Mouse (Mus musculus) lung, adult 10 weeks (tissue): ENCODE measurements around the gene Fignl1. TPM values are rescaled to one million over a fixed set of nuclear protein-coding genes. Genes with fewer than 3 reads are reported as not detected.

ENCODE experiments used
- polyA plus RNA-seq: library from polyadenylated mRNA; stranded (reverse); fragments of 350-450 nt; fragmentation: Illumina TruSeq; extraction: RNeasy Lipid Tissue Mini Kit (QIAGEN cat#74804); gene quantifications from one replicate; pipeline ENCODE4 v1.2.3, GENCODE M21; 2014; ENCODE audit warnings: low read depth, low replicate concordance; ENCODE audit not compliant: insufficient read depth

The Fignl1 gene
- 1.2 TPM for polyA plus RNA-seq

GRCm38 (mm10) chr11:11808820-11809403, at the start of gene Fignl1:
Gene Fignl1 (minus strand): TSS chr11:11808962.

Other genes with a start within 250 kb of the Fignl1 start
- not detected for gene 4930512M02Rik, start 181.1 kb downstream of the Fignl1 start, polyA plus RNA-seq
- 7.5 TPM for gene Ikzf1, start 124.0 kb downstream of the Fignl1 start, polyA plus RNA-seq
- gene Ddc, start 89.2 kb upstream of the Fignl1 start, polyA plus RNA-seq: 4.7 TPM
- 13.4 TPM for gene Grb10, start 229.7 kb upstream of the Fignl1 start, polyA plus RNA-seq